Mouse (Mus musculus) liver, embryonic 14.5 days (tissue): ENCODE measurements around the gene Cisd3. TPM values are rescaled to one million over a fixed set of nuclear protein-coding genes. Genes with fewer than 3 reads are reported as not detected.
A peak's percentile ranks its signal among the peaks of the same experiment; 100 is the strongest.

Source experiments
- ATAC-seq: fragments of 200-750 bp; cut with Nextera tagmentation; 2 replicates; pipeline ENCODE4 v1.8.0; 2017; ENCODE audit warnings: moderate number of reproducible peaks, mild to moderate bottlenecking, moderate library complexity; ENCODE audit not compliant: insufficient read depth
- DNase-seq, 3 experiments: peaks; one replicate each; pipeline ENCODE4 v3.0.0-alpha.2; 2012 to 2013; ENCODE audit warnings: low read depth in 3 of 3, low spot score in 3 of 3
- H3K27ac ChIP-seq: fragments of 300-500 bp; sonication (generic); 2 replicates; pipeline ENCODE4 v1.5.1; 2014; ENCODE audit warnings: moderate library complexity, mild to moderate bottlenecking, control low read depth, inconsistent platforms
- H3K27me3 ChIP-seq: fragments of 300-500 bp; sonication (generic); 2 replicates; pipeline ENCODE4 v1.6.1; 2014; ENCODE audit warnings: mild to moderate bottlenecking, low read length, moderate library complexity; ENCODE audit not compliant: control insufficient read depth, insufficient read depth
- H3K36me3 ChIP-seq: fragments of 300-500 bp; sonication (generic); replicated peaks from 2 replicates; pipeline ENCODE4 v1.6.1; 2014; ENCODE audit warnings: low read depth; ENCODE audit not compliant: control insufficient read depth, insufficient read depth
- H3K4me1 ChIP-seq, 2 experiments: fragments of 200-500 bp in 1 of 2; fragments of 300-500 bp in 1 of 2; sonication (generic) in 1 of 2; replicated peaks; 2 replicates each; pipeline ENCODE4 v1.6.1; 2012 to 2014; ENCODE audit warnings: antibody characterized with exemption in 1 of 2, inconsistent platforms in 1 of 2, low read length in 1 of 2; ENCODE audit not compliant: control insufficient read depth in 2 of 2, insufficient read depth in 2 of 2
- H3K4me2 ChIP-seq: fragments of 300-500 bp; sonication (generic); 2 replicates; pipeline ENCODE4 v1.6.1; 2014; ENCODE audit warnings: low read depth, mild to moderate bottlenecking, control low read depth, moderate library complexity
- H3K4me3 ChIP-seq, 2 experiments: fragments of 200-500 bp in 1 of 2; fragments of 300-500 bp in 1 of 2; sonication (generic) in 1 of 2; 2 replicates each; pipeline ENCODE4 v1.5.1; 2012 to 2014; ENCODE audit warnings: low read depth in 2 of 2, low read length in 2 of 2, mild to moderate bottlenecking in 2 of 2, control low read depth in 1 of 2, inconsistent platforms in 1 of 2, moderate library complexity in 1 of 2; ENCODE audit not compliant: insufficient read depth in 1 of 2
- H3K9ac ChIP-seq: fragments of 300-500 bp; sonication (generic); replicated peaks from 2 replicates; pipeline ENCODE4 v1.6.1; 2014; ENCODE audit warnings: mild to moderate bottlenecking, control low read depth, moderate library complexity
- H3K9me3 ChIP-seq: fragments of 300-500 bp; sonication (generic); 2 replicates; pipeline ENCODE4 v1.6.1; 2016; ENCODE audit warnings: low read length, mixed read lengths; ENCODE audit not compliant: control insufficient read depth
- CTCF ChIP-seq: IDR thresholded peaks from 2 replicates; pipeline ENCODE4 v1.5.1; 2016; ENCODE audit warnings: antibody characterized with exemption, low read depth, control low read depth
- EP300 ChIP-seq: IDR thresholded peaks from 2 replicates; pipeline ENCODE4 v1.6.1; 2016; ENCODE audit warnings: antibody characterized with exemption, low read depth
- WGBS: fragments of 180-500 bp; shearing (Covaris S2); extraction: QIAGEN DNeasy Blood & Tissue Kit; methylation state at CpG from one replicate; pipeline ENCODE4 v1.1.7; 2014; ENCODE audit not compliant: insufficient replicate concordance; 5-methylcytosine and 5-hydroxymethylcytosine counted together
- polyA plus RNA-seq, 2 experiments: library from polyadenylated mRNA; depleted of rRNA in 1 of 2; stranded (reverse) in 1 of 2; unstranded in 1 of 2; fragments of >200 nt; fragmentation: Nextera tagmentation in 1 of 2; extraction: Ambion mirVana in 1 of 2; gene quantifications; 2 replicates each; pipeline versions ENCODE4 v1.2.1 to v1.2.3; 2012 to 2014

Cisd3 gene
- polyA plus RNA-seq, 2 experiments: 4.9 to 10.0 TPM

DNA sequence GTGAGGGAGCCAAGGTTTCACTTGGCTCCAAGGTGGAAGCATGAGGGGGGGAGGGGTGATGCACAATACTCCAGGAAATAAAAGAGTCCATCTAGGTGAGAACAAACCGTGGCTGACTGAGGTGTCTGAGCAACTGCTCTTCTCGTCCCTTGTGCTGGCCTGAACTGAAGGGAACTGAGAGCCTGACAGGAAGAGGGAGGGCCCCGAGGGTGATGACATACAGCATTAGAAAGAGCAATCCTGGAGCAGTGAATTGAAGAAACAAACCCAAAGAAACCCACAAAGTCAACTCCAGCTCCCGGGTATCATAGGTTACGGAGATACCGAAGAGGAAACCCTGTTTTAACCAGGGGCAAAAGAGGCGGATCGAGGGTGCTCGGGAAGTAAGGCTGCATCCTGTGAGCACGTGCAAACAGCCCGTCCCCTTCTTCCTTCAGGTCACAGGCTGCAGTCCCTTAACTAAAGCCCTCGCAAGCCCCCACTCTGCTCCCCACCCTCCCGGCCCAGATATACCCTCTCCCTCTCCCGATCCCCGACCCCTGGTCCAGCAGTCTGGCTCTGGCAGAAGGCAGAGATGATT lies 32.7 kb downstream of the Cisd3 start:
- WGBS: 52% methylated on average over 15 of the region's 15 CpGs
- Histone ChIP-seq H3K36me3 (peaks cover 29% of the 10 kb centered on the region), H3K27ac (no peak overlapping the region), H3K27me3 (no peaks in the 10 kb centered on the region), H3K4me3 (no peak overlapping the region), H3K4me1 (no peaks in the 10 kb centered on the region), H3K9ac (no peak overlapping the region), H3K4me2 (no peak overlapping the region), H3K9me3 (no peaks in the 10 kb centered on the region; the same call in 1 of the 2 replicates)
- TF ChIP-seq CTCF: no peak
- ATAC-seq (no peak), DNase-seq (no peak)

DNA sequence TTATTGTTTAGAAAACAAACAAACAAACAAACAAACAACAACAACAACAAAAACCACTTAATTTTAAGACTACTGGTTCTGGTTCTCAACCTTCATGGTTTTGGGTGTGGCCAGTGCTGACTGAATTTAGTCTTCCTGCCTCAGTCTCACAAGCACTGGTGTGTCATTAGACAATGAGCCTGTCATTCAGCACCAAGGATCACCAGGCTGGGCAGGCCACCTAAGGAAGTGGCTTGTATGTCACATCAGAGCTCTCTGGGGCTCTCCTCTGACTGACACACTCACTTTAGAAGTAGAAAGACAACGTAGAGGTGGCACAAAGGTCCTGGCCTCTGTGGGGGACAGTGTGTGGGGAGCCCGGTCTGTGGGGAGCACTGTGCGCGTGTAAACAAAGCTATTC lies 33.4 kb downstream of the Cisd3 start:
- ATAC-seq (no peak), DNase-seq (no peak)
- H3K9me3 ChIP-seq: no peaks in the 10 kb centered on the region; the same call in 1 of the 2 replicates
- no peaks in the 10 kb centered on the region for H3K27me3 ChIP-seq
- 72% methylated on average over 4 of the region's 4 CpGs for WGBS
- no peak overlapping the region for H3K4me2 ChIP-seq
- TF ChIP-seq EP300 (no peak), CTCF (no peak)
- no peak overlapping the region for H3K27ac ChIP-seq
- no peak overlapping the region for H3K4me3 ChIP-seq
- peaks cover 29% of the 10 kb centered on the region for H3K36me3 ChIP-seq
- H3K4me1 ChIP-seq: no peaks in the 10 kb centered on the region
- H3K9ac ChIP-seq: no peak overlapping the region

DNA sequence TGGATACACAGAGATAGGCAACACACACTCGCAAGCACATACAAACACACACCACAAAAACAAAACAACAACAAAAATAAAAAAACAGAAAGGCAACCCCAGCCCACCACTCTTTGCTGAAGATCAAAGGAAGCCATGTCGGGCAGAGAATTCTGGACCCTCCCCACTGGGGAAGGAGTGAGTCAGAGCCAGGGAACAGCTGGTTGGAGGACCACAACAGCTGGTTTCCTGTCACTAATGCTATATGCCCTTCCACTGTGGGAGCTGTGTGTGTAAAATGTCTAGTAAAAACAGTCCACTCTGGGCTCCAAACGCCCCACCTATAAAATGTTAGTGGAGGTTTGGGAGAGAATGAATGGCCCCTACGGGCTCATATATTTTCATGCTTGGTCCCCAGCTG lies 35.7 kb downstream of the Cisd3 start:
- H3K27ac ChIP-seq: no peak overlapping the region
- H3K9me3 ChIP-seq: no peaks in the 10 kb centered on the region; the same call in 1 of the 2 replicates
- TF ChIP-seq EP300: no peak
- no peak for TF ChIP-seq CTCF
- no peak for DNase-seq
- H3K27me3 ChIP-seq: no peaks in the 10 kb centered on the region
- ATAC-seq: no peak
- no peaks in the 10 kb centered on the region for H3K4me1 ChIP-seq
- H3K4me2 ChIP-seq: no peak overlapping the region
- 75% methylated on average over 4 of the region's 4 CpGs for WGBS
- H3K9ac ChIP-seq: no peak overlapping the region
- H3K4me3 ChIP-seq: no peak overlapping the region
- H3K36me3 ChIP-seq: peaks cover 38% of the 10 kb centered on the region

DNA sequence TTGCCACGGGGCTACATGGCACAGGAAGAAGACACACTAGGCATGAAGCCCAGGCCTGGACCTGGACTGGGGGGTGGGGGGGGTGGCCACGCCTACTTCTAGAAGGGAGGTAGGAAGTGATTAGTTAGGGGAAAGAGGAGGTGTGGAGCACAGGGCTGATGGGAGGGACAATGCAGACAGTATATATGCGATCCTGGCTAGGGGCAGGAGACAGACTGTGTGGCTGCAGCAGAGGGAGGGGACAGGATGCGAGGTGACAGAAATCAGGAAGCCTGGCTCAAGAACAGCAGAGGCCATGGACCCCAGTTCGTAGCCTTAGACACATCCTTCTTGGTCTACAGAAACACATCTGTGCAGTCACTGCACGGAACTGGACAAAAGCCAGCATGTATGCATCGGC lies 38.1 kb downstream of the Cisd3 start:
- TF ChIP-seq CTCF: no peak
- TF ChIP-seq EP300: no peak
- Histone ChIP-seq H3K9me3 (no peaks in the 10 kb centered on the region; the same call in 1 of the 2 replicates), H3K4me1 (no peaks in the 10 kb centered on the region), H3K27ac (no peak overlapping the region), H3K27me3 (no peaks in the 10 kb centered on the region), H3K36me3 (peaks cover 36% of the 10 kb centered on the region), H3K9ac (no peak overlapping the region), H3K4me2 (no peak overlapping the region), H3K4me3 (no peak overlapping the region)
- no peak for DNase-seq
- 49% methylated on average over 7 of the region's 7 CpGs for WGBS
- ATAC-seq: peak; percentile 47; the same call in 1 of the 2 replicates

DNA sequence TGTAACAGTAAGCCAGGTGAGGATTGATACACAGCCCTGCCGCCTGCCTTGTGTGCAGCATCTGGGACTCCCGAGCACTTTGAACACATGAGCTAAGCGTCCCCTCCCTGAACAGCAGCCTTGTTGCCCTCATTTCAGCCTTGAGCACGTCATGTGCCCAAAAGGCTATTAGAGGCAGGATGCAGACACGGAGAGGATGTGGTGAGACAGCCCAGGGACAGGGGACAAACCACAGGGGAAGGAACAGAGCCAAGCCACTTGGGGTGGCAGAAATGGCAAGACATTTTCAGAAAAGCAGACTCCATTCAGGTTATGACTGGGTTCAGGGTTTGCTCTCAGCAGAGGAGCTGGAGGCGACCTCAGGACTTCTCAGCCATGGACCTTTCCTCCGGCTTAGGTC lies 42.7 kb downstream of the Cisd3 start:
- Histone ChIP-seq H3K27me3 (no peaks in the 10 kb centered on the region), H3K9me3 (no peaks in the 10 kb centered on the region), H3K9ac (no peak overlapping the region), H3K36me3 (peaks cover 9% of the 10 kb centered on the region), H3K4me1 (no peaks in the 10 kb centered on the region), H3K27ac (no peak overlapping the region), H3K4me2 (no peak overlapping the region), H3K4me3 (no peak overlapping the region)
- TF ChIP-seq EP300 (no peak), CTCF (no peak)
- ATAC-seq (no peak), DNase-seq (no peak)
- 45% methylated on average over 7 of the region's 7 CpGs for WGBS
